Mouse (Mus musculus) cerebral cortex, adult 2 months (tissue): ENCODE results near the gene E130311K13Rik.

Experiments used
- WGBS: fragments of 180-500 bp; shearing (Covaris S2); methylation state at CpG from one replicate; pipeline ENCODE4 v1.1.7; 2018; 5-methylcytosine and 5-hydroxymethylcytosine counted together

E130311K13Rik gene

DNA sequence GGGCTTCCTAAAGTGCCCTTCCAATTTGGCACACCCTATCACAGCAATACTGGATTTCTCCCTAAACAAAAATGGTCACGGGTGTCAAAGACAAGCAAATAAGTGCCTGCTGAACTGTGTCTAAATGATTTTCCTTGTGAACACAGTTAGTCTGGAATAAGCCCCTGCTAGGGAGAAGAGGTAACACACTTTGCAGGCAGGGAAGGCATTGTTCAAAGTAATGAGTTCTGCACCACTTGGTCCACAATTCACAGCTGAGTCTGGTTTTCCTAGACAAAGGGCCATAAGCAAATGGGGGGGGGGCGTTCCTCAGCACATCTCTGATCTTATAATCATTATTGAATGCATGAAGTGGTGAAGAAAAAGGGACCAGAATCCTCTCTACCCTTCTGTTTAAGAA, 33.5 kb downstream of the E130311K13Rik start:
- WGBS: 54% methylated on average over 2 of the region's 2 CpGs

DNA sequence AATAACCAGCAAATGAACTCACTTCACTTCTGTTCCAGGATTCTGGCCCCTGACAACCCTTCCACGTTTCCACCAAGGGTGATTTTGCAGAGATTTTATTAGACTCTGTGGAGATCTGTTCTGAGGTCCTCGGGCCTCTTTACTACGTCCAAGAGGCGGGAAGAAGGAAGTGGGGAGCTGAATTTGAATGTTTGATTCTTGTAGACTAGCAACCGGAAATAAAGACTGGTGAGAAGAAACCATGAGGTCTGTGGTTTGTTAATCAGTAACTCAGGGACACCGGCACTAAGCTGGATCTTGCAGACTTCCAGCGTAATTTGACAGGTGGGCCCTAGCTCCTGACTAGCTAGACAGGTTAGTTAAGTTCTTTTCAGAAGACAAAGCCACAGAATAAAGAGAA, 35.6 kb downstream of the E130311K13Rik start:
- WGBS: 69% methylated on average over 7 of the region's 7 CpGs

DNA sequence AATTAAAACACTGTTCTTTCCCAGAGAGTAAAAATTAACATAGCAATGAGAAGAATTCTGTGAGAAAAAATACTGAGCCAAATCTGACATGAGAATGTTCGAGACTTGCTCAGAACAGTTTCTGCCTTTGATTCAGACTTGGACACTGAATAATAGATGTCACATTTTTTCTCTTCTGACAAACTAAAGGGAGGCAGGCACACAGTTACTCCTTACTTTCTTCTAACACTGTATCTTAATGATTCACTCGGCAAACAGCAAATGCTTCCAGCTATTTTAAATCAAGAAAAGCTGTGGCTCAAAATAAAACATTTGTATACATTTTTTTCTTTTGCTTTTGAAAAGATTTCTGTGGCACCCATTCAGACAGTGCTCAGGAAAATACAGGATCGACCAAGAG, 37.1 kb downstream of the E130311K13Rik start:
- WGBS: 16% methylated on average over 3 of the region's 3 CpGs

- 88% methylated on average over 2 of the region's 2 CpGs for WGBS
Measured at GRCm38 (mm10) chr3:63881065-63881464, 48.2 kb downstream of the E130311K13Rik start.

DNA sequence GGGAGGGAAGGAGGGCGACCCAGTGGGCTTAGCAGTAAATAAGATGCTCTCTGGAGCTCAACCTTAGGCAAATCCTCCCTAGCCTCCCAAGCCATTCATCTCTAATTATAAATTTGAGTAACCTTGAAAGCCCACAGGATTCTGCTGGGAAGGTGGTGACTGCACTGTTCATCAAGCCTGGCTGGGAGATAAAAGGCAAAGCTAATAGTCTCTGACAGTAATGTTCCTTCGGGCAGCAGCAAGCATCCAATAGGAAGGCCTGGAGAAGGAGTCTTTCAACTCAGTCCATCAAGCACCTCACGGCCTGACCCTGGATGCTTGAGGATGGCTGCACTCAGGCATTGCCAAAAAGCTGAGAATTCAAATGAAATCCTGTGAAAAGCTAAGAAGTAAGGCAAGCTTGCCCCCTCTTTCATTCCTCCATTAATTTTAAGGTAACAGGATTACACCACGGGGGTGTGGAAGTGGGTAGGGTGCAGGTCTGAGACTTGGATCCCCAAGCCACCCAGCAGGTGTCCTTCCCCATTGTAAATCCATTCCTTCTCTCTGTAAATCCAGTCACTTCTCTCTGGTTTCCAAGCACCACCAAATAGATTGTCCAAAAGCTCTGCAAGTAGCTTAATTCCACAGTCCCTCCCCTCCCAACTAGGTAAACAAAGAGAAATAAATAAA, 50.1 kb downstream of the E130311K13Rik start:
- 51% methylated on average over 4 of the region's 4 CpGs for WGBS

GRCm38 (mm10) chr3:63872818-63873217, 56.5 kb downstream of the E130311K13Rik start:
- WGBS: 83% methylated on average over 1 of the region's 1 CpGs

DNA sequence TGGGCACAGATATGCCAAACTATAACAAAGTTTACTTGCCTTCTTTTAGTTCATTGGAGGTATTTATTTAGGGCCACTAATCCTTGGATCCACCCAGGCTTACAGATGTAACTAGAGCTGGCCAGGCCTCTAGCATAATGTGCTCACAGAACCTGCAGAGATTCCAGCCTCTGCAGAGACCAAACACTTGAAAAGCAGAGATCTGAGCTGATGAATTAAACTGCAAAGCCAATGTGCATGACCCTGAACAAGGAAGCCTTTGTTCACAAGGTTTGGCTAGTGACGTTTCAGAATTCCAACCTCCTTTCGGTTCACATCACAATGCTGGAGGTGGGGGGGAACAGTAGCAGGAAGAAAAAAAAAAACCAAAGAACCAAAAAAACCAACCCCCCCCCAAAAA, 58.0 kb downstream of the E130311K13Rik start:
- 60% methylated on average over 2 of the region's 2 CpGs for WGBS

GRCm38 (mm10) chr3:63868285-63868684, 61.0 kb downstream of the E130311K13Rik start:
- WGBS: 66% methylated on average over 1 of the region's 1 CpGs

GRCm38 (mm10) chr3:63865069-63865468, 64.2 kb downstream of the E130311K13Rik start:
- WGBS: 46% methylated on average over 2 of the region's 2 CpGs
